Mouse (Mus musculus): Measurements from ENCODE around the gene Elmo1. TPM values are rescaled to one million over a fixed set of nuclear protein-coding genes. Genes with fewer than 3 reads are reported as not detected.
A peak's percentile ranks its signal among the peaks of the same experiment; 100 is the strongest.

Elmo1 gene
- 48.6 and 49.6 TPM in 2 replicates for polyA plus RNA-seq (2015; fragmentation: Nextera tagmentation; extraction: Ambion mirVana)

- Histone ChIP-seq H3K27ac (ENCODE audit: low read depth, low read length) (peak within 1 kb of the TSS; percentile 82), H3K36me3 (ENCODE audit: control insufficient read depth, insufficient read depth, low read length) (no peaks in the 10 kb centered on the region), H3K27me3 (replicated peaks; ENCODE audit: control insufficient read depth, insufficient read depth, low read length) (peaks cover 3% of the 10 kb centered on the region; the same call in 1 of the 2 replicates), H3K4me2 (ENCODE audit: low read length) (peak within 1 kb of the TSS; percentile 96), H3K9me3 (ENCODE audit: control insufficient read depth, low read length) (no peaks in the 10 kb centered on the region), H3K4me1 (ENCODE audit: control insufficient read depth, insufficient read depth, low read depth, low read length) (peaks cover 8% of the 10 kb centered on the region), H3K9ac (ENCODE audit: low read depth, low read length) (peak within 1 kb of the TSS; percentile 68), H3K4me3 (ENCODE audit: low read length) (peak within 1 kb of the TSS; percentile 88)
- 0% methylated on average over 37 of the region's 49 CpGs for WGBS
- peak; percentile 83 for ATAC-seq
Observed at GRCm38 (mm10) chr13:20090133-20090710, at the start of gene Elmo1. Elmo1 (plus strand) TSS chr13:20090596.

GRCm38 (mm10) chr13:20041169-20041830 is 49.1 kb upstream of the Elmo1 start:
- Histone ChIP-seq H3K36me3 (ENCODE audit: control insufficient read depth, insufficient read depth, low read length) (no peaks in the 10 kb centered on the region), H3K27me3 (replicated peaks; ENCODE audit: control insufficient read depth, insufficient read depth, low read length) (no peaks in the 10 kb centered on the region), H3K9ac (ENCODE audit: low read depth, low read length) (no peak overlapping the region), H3K27ac (ENCODE audit: low read depth, low read length) (peak overlapping the region; percentile 57; the same call in 1 of the 2 replicates), H3K4me1 (ENCODE audit: control insufficient read depth, insufficient read depth, low read depth, low read length) (no peaks in the 10 kb centered on the region), H3K9me3 (ENCODE audit: control insufficient read depth, low read length) (no peaks in the 10 kb centered on the region), H3K4me2 (ENCODE audit: low read length) (no peak overlapping the region), H3K4me3 (ENCODE audit: low read length) (no peak overlapping the region)
- peak; percentile 86 for ATAC-seq
- 3% methylated on average over 2 of the region's 2 CpGs for WGBS

- Histone ChIP-seq H3K4me1 (ENCODE audit: control insufficient read depth, insufficient read depth, low read depth, low read length) (no peaks in the 10 kb centered on the region), H3K9me3 (ENCODE audit: control insufficient read depth, low read length) (no peaks in the 10 kb centered on the region), H3K4me3 (ENCODE audit: low read length) (no peak overlapping the region), H3K36me3 (ENCODE audit: control insufficient read depth, insufficient read depth, low read length) (no peaks in the 10 kb centered on the region), H3K9ac (ENCODE audit: low read depth, low read length) (no peak overlapping the region), H3K27me3 (replicated peaks; ENCODE audit: control insufficient read depth, insufficient read depth, low read length) (no peaks in the 10 kb centered on the region), H3K27ac (ENCODE audit: low read depth, low read length) (no peak overlapping the region), H3K4me2 (ENCODE audit: low read length) (no peak overlapping the region)
- no peak for ATAC-seq
- 89% methylated on average over 2 of the region's 2 CpGs for WGBS
Observed at GRCm38 (mm10) chr13:20042856-20043255, 47.5 kb upstream of the Elmo1 start.

GRCm38 (mm10) chr13:20045350-20045749 is 45.0 kb upstream of the Elmo1 start:
- no peaks in the 10 kb centered on the region for H3K9me3 ChIP-seq (ENCODE audit: control insufficient read depth, low read length)
- no peaks in the 10 kb centered on the region for H3K27me3 ChIP-seq (replicated peaks; ENCODE audit: control insufficient read depth, insufficient read depth, low read length)
- H3K27ac ChIP-seq (ENCODE audit: low read depth, low read length) = no peak overlapping the region
- H3K36me3 ChIP-seq (ENCODE audit: control insufficient read depth, insufficient read depth, low read length) = no peaks in the 10 kb centered on the region
- WGBS = 89% methylated on average over 2 of the region's 2 CpGs
- ATAC-seq = no peak
- H3K4me1 ChIP-seq (ENCODE audit: control insufficient read depth, insufficient read depth, low read depth, low read length) = no peaks in the 10 kb centered on the region
- no peak overlapping the region for H3K4me2 ChIP-seq (ENCODE audit: low read length)
- H3K9ac ChIP-seq (ENCODE audit: low read depth, low read length) = no peak overlapping the region
- H3K4me3 ChIP-seq (ENCODE audit: low read length) = no peak overlapping the region

- H3K27me3 ChIP-seq (replicated peaks; ENCODE audit: control insufficient read depth, insufficient read depth, low read length) = no peaks in the 10 kb centered on the region
- H3K4me2 ChIP-seq (ENCODE audit: low read length) = no peak overlapping the region
- no peak for ATAC-seq
- no peaks in the 10 kb centered on the region for H3K36me3 ChIP-seq (ENCODE audit: control insufficient read depth, insufficient read depth, low read length)
- WGBS = 73% methylated on average over 5 of the region's 5 CpGs
- no peak overlapping the region for H3K27ac ChIP-seq (ENCODE audit: low read depth, low read length)
- H3K9me3 ChIP-seq (ENCODE audit: control insufficient read depth, low read length) = no peaks in the 10 kb centered on the region
- H3K4me3 ChIP-seq (ENCODE audit: low read length) = no peak overlapping the region
- no peak overlapping the region for H3K9ac ChIP-seq (ENCODE audit: low read depth, low read length)
- H3K4me1 ChIP-seq (ENCODE audit: control insufficient read depth, insufficient read depth, low read depth, low read length) = no peaks in the 10 kb centered on the region
Observed at GRCm38 (mm10) chr13:20045836-20046235, 44.6 kb upstream of the Elmo1 start.

GRCm38 (mm10) chr13:20046406-20046805 is 44.0 kb upstream of the Elmo1 start:
- H3K36me3 ChIP-seq (ENCODE audit: control insufficient read depth, insufficient read depth, low read length) = no peaks in the 10 kb centered on the region
- H3K27ac ChIP-seq (ENCODE audit: low read depth, low read length) = no peak overlapping the region
- H3K9ac ChIP-seq (ENCODE audit: low read depth, low read length) = no peak overlapping the region
- WGBS = 84% methylated on average over 4 of the region's 4 CpGs
- no peak overlapping the region for H3K4me3 ChIP-seq (ENCODE audit: low read length)
- H3K27me3 ChIP-seq (replicated peaks; ENCODE audit: control insufficient read depth, insufficient read depth, low read length) = no peaks in the 10 kb centered on the region
- H3K4me2 ChIP-seq (ENCODE audit: low read length) = no peak overlapping the region
- no peaks in the 10 kb centered on the region for H3K9me3 ChIP-seq (ENCODE audit: control insufficient read depth, low read length)
- ATAC-seq = no peak
- H3K4me1 ChIP-seq (ENCODE audit: control insufficient read depth, insufficient read depth, low read depth, low read length) = no peaks in the 10 kb centered on the region

GRCm38 (mm10) chr13:20047926-20048836 is 42.2 kb upstream of the Elmo1 start:
- no peak overlapping the region for H3K9ac ChIP-seq (ENCODE audit: low read depth, low read length)
- no peak overlapping the region for H3K4me2 ChIP-seq (ENCODE audit: low read length)
- H3K4me1 ChIP-seq (ENCODE audit: control insufficient read depth, insufficient read depth, low read depth, low read length) = no peaks in the 10 kb centered on the region
- no peak overlapping the region for H3K4me3 ChIP-seq (ENCODE audit: low read length)
- no peaks in the 10 kb centered on the region for H3K27me3 ChIP-seq (replicated peaks; ENCODE audit: control insufficient read depth, insufficient read depth, low read length)
- no peak overlapping the region for H3K27ac ChIP-seq (ENCODE audit: low read depth, low read length)
- 57% methylated on average over 14 of the region's 14 CpGs for WGBS
- H3K9me3 ChIP-seq (ENCODE audit: control insufficient read depth, low read length) = no peaks in the 10 kb centered on the region
- peak; percentile 65 for ATAC-seq
- H3K36me3 ChIP-seq (ENCODE audit: control insufficient read depth, insufficient read depth, low read length) = no peaks in the 10 kb centered on the region

GRCm38 (mm10) chr13:20048837-20049160 is 41.6 kb upstream of the Elmo1 start:
- H3K27ac ChIP-seq (ENCODE audit: low read depth, low read length) = no peak overlapping the region
- H3K4me3 ChIP-seq (ENCODE audit: low read length) = no peak overlapping the region
- ATAC-seq = 0 out of 2 replicates have a peak, but pooled peaks have one; percentile 24
- WGBS = 20% methylated on average over 2 of the region's 2 CpGs
- H3K4me1 ChIP-seq (ENCODE audit: control insufficient read depth, insufficient read depth, low read depth, low read length) = no peaks in the 10 kb centered on the region
- no peak overlapping the region for H3K4me2 ChIP-seq (ENCODE audit: low read length)
- no peaks in the 10 kb centered on the region for H3K27me3 ChIP-seq (replicated peaks; ENCODE audit: control insufficient read depth, insufficient read depth, low read length)
- no peaks in the 10 kb centered on the region for H3K9me3 ChIP-seq (ENCODE audit: control insufficient read depth, low read length)
- no peak overlapping the region for H3K9ac ChIP-seq (ENCODE audit: low read depth, low read length)
- no peaks in the 10 kb centered on the region for H3K36me3 ChIP-seq (ENCODE audit: control insufficient read depth, insufficient read depth, low read length)

GRCm38 (mm10) chr13:20049654-20050053 is 40.7 kb upstream of the Elmo1 start:
- Histone ChIP-seq H3K4me1 (ENCODE audit: control insufficient read depth, insufficient read depth, low read depth, low read length) (no peaks in the 10 kb centered on the region), H3K4me2 (ENCODE audit: low read length) (no peak overlapping the region), H3K9me3 (ENCODE audit: control insufficient read depth, low read length) (no peaks in the 10 kb centered on the region), H3K9ac (ENCODE audit: low read depth, low read length) (no peak overlapping the region), H3K36me3 (ENCODE audit: control insufficient read depth, insufficient read depth, low read length) (no peaks in the 10 kb centered on the region), H3K4me3 (ENCODE audit: low read length) (no peak overlapping the region), H3K27me3 (replicated peaks; ENCODE audit: control insufficient read depth, insufficient read depth, low read length) (no peaks in the 10 kb centered on the region), H3K27ac (ENCODE audit: low read depth, low read length) (no peak overlapping the region)
- no peak for ATAC-seq
- 78% methylated on average over 8 of the region's 8 CpGs for WGBS

Measured in hindbrain, embryonic 16.5 days (tissue).